Mouse (Mus musculus): ENCODE results near the gene Rcan2.

DNA sequence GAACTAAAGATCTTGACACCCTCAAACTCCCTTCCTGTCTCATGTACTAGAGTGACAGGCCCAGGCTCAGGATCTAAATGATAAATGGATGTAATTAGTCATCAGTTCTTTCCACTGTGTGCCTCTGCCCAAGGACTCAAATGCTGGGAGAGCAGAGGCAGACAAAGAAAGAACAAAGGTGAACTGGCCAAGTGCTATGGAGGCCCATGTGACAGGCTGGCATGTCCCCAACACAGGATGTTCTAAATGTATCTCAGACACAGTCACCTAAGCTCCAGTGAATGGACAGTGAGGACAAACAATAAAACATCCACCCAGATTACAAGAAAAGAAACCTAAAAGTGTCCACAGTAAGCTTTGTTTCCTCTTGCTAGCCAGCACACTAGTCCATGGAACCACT is 11.8 kb upstream of the Rcan2 start:
- TF ChIP-seq CTCF (IDR thresholded peaks at IDR 0.05; ENCODE audit: insufficient read depth, low read depth, low read length), result no peak
- no peak for TF ChIP-seq POLR2A (IDR thresholded peaks at IDR 0.05; ENCODE audit: insufficient read depth, low read depth, low read length)

Data from olfactory bulb, adult 2 months (tissue).